Mouse (Mus musculus) erythroid progenitor cell, adult 5-6 weeks (primary cell): Measurements from ENCODE around the gene Shtn1. TPM values are rescaled to one million over a fixed set of nuclear protein-coding genes. Genes with fewer than 3 reads are reported as not detected.

Source experiments
- ATAC-seq: replicated peaks from 2 replicates; pipeline ENCODE4 v1.8.0; 2016; ENCODE audit warnings: moderate number of reproducible peaks, mild to moderate bottlenecking, moderate TSS enrichment, inconsistent platforms; ENCODE audit not compliant: poor library complexity, low FRiP score, severe bottlenecking
- total RNA-seq, 2 experiments: library from RNA; stranded (forward) in 1 of 2; stranded (reverse) in 1 of 2; fragments of 150-400 nt in 1 of 2; fragments of 186-747, 209-891 nt in 1 of 2; gene quantifications; 2 replicates each; pipeline versions ENCODE4 v1.2.3 to v1.2.4; 2015 to 2017; ENCODE audit warnings: low replicate concordance in 2 of 2

Shtn1 gene
- total RNA-seq, 2 experiments from 2014 or later, result 0.38 TPM; not detected in 1

GRCm38 (mm10) chr19:58979436-58980055 lies 96.4 kb downstream of the Shtn1 start:
- no peak for ATAC-seq

GRCm38 (mm10) chr19:58978401-58979171 lies 97.3 kb downstream of the Shtn1 start:
- ATAC-seq, result peak; percentile 61

DNA sequence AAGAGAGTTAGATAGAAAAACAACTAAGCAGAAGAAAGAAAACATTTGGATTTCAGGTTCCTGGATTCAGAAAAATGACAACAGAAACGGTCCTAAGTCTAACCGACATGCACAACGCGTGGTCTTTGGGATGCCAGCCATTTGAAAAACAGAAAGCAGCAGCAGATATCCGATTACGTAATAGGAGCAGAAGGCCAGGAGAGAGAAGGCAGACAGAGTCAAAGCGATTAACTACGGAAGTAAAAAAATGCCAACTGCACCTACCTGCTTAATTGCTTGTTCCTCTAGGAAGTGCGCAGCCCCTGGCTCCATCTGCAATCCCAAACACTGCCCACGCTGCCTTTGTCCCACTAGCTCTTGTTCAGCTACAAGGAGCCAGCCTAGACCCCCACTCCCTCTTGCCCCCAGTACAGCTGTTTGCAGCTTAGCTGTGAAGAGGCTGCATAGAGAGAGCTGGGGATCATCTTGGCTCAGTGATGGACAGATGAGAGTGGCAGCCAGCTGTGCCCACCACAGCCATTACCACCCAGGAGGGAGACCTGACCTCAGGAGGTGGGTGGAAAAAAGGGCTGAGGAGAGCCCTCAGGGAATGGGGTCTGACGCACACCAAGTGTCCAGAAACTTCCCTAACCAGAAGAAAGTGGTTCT lies 100.6 kb downstream of the Shtn1 start:
- ATAC-seq, result no peak

GRCm38 (mm10) chr19:58974126-58974525 lies 101.8 kb downstream of the Shtn1 start:
- ATAC-seq, result no peak

- no peak for ATAC-seq
Measured at GRCm38 (mm10) chr19:58970826-58971225, 105.1 kb downstream of the Shtn1 start.

DNA sequence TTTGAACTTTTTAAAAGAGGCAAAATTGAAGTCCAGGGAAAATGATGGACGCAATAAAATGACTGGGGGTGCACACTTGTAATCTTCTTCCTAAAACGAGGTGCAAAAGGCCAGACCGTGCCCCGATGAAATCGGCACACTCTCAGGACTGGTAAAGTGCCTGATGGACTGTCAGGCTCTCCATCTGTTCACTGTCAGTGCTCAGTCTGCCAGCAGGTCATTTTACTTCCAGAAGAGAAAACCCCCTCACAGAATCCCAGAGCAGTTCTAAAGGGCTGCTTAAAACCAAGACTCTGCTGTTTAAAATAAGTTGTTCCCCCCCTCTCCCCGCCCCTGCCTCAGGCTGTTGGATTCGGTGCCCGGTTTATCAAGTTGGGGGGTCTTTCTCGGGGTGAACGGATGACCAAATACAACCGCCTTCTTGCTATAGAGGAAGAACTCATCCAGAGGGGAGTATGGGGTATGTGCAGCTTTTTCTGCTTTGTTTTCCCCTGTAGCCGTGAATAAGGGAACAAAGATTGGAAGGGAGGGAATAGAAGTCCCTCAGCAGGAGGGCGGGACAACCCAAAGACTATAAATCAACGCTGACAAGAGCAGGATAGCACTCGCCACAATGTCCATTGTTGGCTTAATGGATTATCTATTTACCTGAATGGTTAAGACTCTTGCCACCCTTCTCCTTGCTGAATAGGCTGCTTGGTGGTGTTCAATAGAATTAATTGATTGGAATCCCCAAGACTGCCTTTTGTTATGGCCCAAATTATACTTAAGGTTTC lies 107.0 kb downstream of the Shtn1 start:
- no peak for ATAC-seq

DNA sequence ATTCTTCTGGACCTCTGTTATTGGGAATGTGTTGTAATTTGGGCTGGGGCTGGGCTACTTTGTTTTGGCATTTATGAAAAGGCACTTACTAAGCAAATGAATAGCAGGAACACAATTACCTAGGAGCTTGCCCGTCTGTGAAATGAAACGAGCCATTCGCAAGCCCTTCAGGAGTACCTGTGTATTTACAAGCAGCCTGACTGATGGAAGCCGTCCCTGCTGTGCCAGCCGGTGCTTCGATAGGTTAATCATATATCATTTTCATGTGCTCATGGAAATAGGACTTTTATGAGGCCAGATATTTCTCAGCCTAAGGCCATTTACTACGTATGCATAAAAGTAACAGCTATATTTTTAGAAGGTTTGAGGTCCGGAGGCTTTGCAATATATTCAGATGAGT lies 112.9 kb downstream of the Shtn1 start:
- no peak for ATAC-seq

DNA sequence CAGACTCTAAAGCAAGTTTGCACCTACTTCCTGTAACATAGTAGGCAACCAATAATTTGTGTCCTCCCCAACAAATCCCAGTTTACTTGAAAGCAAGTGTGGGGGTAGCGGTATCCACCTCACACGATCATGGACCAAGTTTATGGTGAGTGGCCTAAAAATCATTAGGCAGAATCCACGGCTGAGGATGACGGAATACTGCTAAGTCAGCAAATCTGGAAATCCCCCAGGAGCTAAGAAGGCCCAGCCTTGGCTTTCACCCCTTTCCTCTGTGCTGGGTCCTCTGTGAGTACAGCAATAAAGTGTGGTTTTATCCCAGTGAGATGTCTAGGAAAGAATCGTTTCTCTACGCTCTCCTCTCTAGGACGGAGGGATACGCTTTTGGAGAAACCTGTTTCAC lies 121.1 kb downstream of the Shtn1 start:
- ATAC-seq, result no peak

GRCm38 (mm10) chr19:58952236-58952635 lies 123.7 kb downstream of the Shtn1 start:
- no peak for ATAC-seq

DNA sequence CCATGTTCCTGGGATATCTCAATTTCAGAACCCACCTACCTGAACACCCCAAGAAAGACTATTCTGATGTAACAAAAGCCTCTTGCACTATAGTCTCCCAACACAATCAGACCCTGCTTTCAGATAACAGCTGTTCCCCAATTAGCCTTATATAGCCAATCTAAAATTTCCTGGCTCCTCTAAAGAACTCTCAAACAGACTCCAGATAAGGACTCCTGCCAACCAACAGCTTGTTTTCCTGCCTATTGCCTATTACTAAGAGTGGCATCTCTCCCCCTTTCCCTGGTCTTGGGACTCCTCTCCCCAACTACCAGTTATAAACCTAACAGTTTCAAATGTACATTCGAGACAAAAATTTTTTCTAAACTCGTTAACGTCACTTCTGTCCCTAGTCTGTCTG lies 124.4 kb downstream of the Shtn1 start:
- no peak for ATAC-seq

- no peak for ATAC-seq
Measured at GRCm38 (mm10) chr19:58945959-58946358, 129.9 kb downstream of the Shtn1 start.

GRCm38 (mm10) chr19:58942841-58943828 lies 132.8 kb downstream of the Shtn1 start, which contains the start of the genes Eno4 and Hspa12a:
TSS of gene Eno4 (plus strand) at chr19:58943425.
TSS of gene Hspa12a (minus strand) at chr19:58943654.
- no peak for ATAC-seq

GRCm38 (mm10) chr19:58933062-58933461 lies 142.8 kb downstream of the Shtn1 start:
- ATAC-seq, result no peak

GRCm38 (mm10) chr19:58931081-58931800 lies 144.7 kb downstream of the Shtn1 start:
- ATAC-seq, result no peak
